Mouse (Mus musculus): ENCODE measurements around the gene 4931400O07Rik. TPM values are rescaled to one million over a fixed set of nuclear protein-coding genes. Genes with fewer than 3 reads are reported as not detected.

The 4931400O07Rik gene
- not detected in 2 replicates for polyA plus RNA-seq (2015; fragmentation: Nextera tagmentation; extraction: Ambion mirVana)

GRCm38 (mm10) chrX:62467691-62468090 lies at the start of gene 4931400O07Rik:
4931400O07Rik (plus strand) TSS chrX:62467991.
- H3K4me2 ChIP-seq, result no peak within 1 kb of the TSS

More at GRCm38 (mm10) chrX:62467691-62468090, at the start of gene 4931400O07Rik:
- Histone ChIP-seq H3K4me3 (no peak within 1 kb of the TSS), H3K9me3 (replicated peaks) (no peaks in the 10 kb centered on the region), H3K27ac (no peak within 1 kb of the TSS), H3K36me3 (no peaks in the 10 kb centered on the region), H3K4me1 (replicated peaks) (no peaks in the 10 kb centered on the region), H3K27me3 (no peaks in the 10 kb centered on the region), H3K9ac (no peak within 1 kb of the TSS)
- ATAC-seq (replicated peaks; ENCODE audit: insufficient number of reproducible peaks, insufficient read depth, low FRiP score, low read depth), result no peak
- WGBS, result 70% methylated on average over 2 of the region's 2 CpGs

Other genes with a start within 250 kb of the 4931400O07Rik start
- gene 4933402E13Rik, start 184.5 kb upstream of the 4931400O07Rik start, polyA plus RNA-seq (2015; fragmentation: Nextera tagmentation; extraction: Ambion mirVana), result not detected in 2 replicates

Measured in heart, embryonic 15.5 days (tissue).